Mouse (Mus musculus) neural tube, embryonic 14.5 days (tissue): ENCODE results near the gene Nod2. TPM values are rescaled to one million over a fixed set of nuclear protein-coding genes. Genes with fewer than 3 reads are reported as not detected.

Experiments used
- polyA plus RNA-seq: library from polyadenylated mRNA; unstranded; fragments of >200 nt; fragmentation: Nextera tagmentation; extraction: Ambion mirVana; gene quantifications from 2 replicates; pipeline ENCODE4 v1.2.1, GENCODE M21; 2014

The Nod2 gene
- polyA plus RNA-seq, 1 experiment from 2014 or later: 0.09 TPM

Other genes with a start within 250 kb of the Nod2 start
- 29.9 and 38.4 TPM in 2 replicates for gene Nkd1, start 126.0 kb upstream of the Nod2 start, polyA plus RNA-seq
- gene Snx20, start 11.2 kb upstream of the Nod2 start, polyA plus RNA-seq: 1.0 and 1.2 TPM in 2 replicates
- gene Cyld, start 49.7 kb downstream of the Nod2 start, polyA plus RNA-seq: 23.5 and 24.3 TPM in 2 replicates